Mouse (Mus musculus): Measurements from ENCODE around the gene Unc13c. TPM values are rescaled to one million over a fixed set of nuclear protein-coding genes. Genes with fewer than 3 reads are reported as not detected.

The Unc13c gene
- polyA plus RNA-seq, 1 experiment = 0.10 TPM

- H3K27me3 ChIP-seq (ENCODE audit: control insufficient read depth, insufficient read depth, low read length, poor library complexity, severe bottlenecking) = no peaks in the 10 kb centered on the region
- H3K4me3 ChIP-seq (ENCODE audit: low read depth, low read length) = no peak overlapping the region
- TF ChIP-seq EP300 (IDR thresholded peaks at IDR 0.05; ENCODE audit: insufficient read depth, low read depth, low read length) (no peak), CTCF (IDR thresholded peaks at IDR 0.05; ENCODE audit: low read depth, low read length) (no peak), POLR2A (IDR thresholded peaks at IDR 0.05; ENCODE audit: insufficient read depth, low read length) (no peak)
- no peaks in the 10 kb centered on the region for H3K36me3 ChIP-seq (ENCODE audit: control insufficient read depth, insufficient read depth, low read length, poor library complexity, severe bottlenecking)
- H3K27ac ChIP-seq (ENCODE audit: insufficient read depth, low read length) = no peak overlapping the region
- no peaks in the 10 kb centered on the region for H3K4me1 ChIP-seq (ENCODE audit: control insufficient read depth, insufficient read depth, low read length)
- no peaks in the 10 kb centered on the region for H3K9me3 ChIP-seq (replicated peaks; ENCODE audit: control insufficient read depth, insufficient read depth, low read length, poor library complexity, severe bottlenecking)
- no peak overlapping the region for H3K9ac ChIP-seq (ENCODE audit: low read depth, poor library complexity, severe bottlenecking)
These were observed 14.0 kb upstream of the Unc13c start for GRCm38 (mm10) chr9:73982597-73983344.

DNA sequence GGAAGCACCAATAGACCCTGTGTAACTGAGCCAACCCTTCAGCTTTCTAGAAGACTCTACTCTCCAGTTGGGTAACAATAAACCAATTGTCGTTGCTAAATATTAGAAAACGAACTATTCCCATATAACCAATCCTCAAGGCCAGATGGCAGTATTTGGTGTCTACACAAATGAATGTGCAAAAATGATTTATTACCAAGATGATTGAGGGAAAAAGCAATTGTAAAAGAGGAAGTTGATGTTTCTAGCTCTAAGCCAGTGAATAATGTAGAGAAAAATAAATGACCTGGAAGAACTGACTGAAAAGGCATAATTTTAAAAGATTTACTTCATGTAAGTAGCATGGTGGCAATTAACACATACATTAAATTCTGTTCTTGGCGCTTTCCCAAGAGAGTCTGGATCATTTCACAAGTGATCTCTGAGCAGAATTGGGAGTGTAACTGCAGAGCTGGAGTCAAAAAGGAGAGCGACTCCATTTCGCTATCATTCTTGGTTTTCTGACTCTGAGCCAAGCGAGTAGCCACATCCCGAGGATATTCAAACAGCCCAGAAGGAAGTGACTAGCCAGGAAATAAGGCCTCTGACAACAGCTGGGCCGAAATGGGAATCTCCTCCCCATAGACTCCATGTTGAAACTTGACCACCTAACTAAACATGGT lies 3.7 kb upstream of the Unc13c start:
- no peak overlapping the region for H3K27ac ChIP-seq (ENCODE audit: insufficient read depth, low read length)
- H3K4me3 ChIP-seq (ENCODE audit: low read depth, low read length) = no peak overlapping the region
- TF ChIP-seq EP300 (IDR thresholded peaks at IDR 0.05; ENCODE audit: insufficient read depth, low read depth, low read length) (no peak), CTCF (IDR thresholded peaks at IDR 0.05; ENCODE audit: low read depth, low read length) (no peak), POLR2A (IDR thresholded peaks at IDR 0.05; ENCODE audit: insufficient read depth, low read length) (no peak)
- peaks cover 2% of the 10 kb centered on the region; the same call in 1 of the 2 replicates for H3K27me3 ChIP-seq (ENCODE audit: control insufficient read depth, insufficient read depth, low read length, poor library complexity, severe bottlenecking)
- H3K9ac ChIP-seq (ENCODE audit: low read depth, poor library complexity, severe bottlenecking) = no peak overlapping the region
- no peaks in the 10 kb centered on the region for H3K4me1 ChIP-seq (ENCODE audit: control insufficient read depth, insufficient read depth, low read length)
- no peaks in the 10 kb centered on the region for H3K9me3 ChIP-seq (replicated peaks; ENCODE audit: control insufficient read depth, insufficient read depth, low read length, poor library complexity, severe bottlenecking)
- no peaks in the 10 kb centered on the region for H3K36me3 ChIP-seq (ENCODE audit: control insufficient read depth, insufficient read depth, low read length, poor library complexity, severe bottlenecking)

- Histone ChIP-seq H3K27me3 (ENCODE audit: control insufficient read depth, insufficient read depth, low read length, poor library complexity, severe bottlenecking) (peaks cover 2% of the 10 kb centered on the region; the same call in 1 of the 2 replicates), H3K4me3 (ENCODE audit: low read depth, low read length) (no peak overlapping the region), H3K27ac (ENCODE audit: insufficient read depth, low read length) (no peak overlapping the region), H3K36me3 (ENCODE audit: control insufficient read depth, insufficient read depth, low read length, poor library complexity, severe bottlenecking) (no peaks in the 10 kb centered on the region), H3K9ac (ENCODE audit: low read depth, poor library complexity, severe bottlenecking) (no peak overlapping the region), H3K4me1 (ENCODE audit: control insufficient read depth, insufficient read depth, low read length) (no peaks in the 10 kb centered on the region), H3K9me3 (replicated peaks; ENCODE audit: control insufficient read depth, insufficient read depth, low read length, poor library complexity, severe bottlenecking) (no peaks in the 10 kb centered on the region)
- no peak for TF ChIP-seq POLR2A (IDR thresholded peaks at IDR 0.05; ENCODE audit: insufficient read depth, low read length)
- no peak for TF ChIP-seq CTCF (IDR thresholded peaks at IDR 0.05; ENCODE audit: low read depth, low read length)
- no peak for TF ChIP-seq EP300 (IDR thresholded peaks at IDR 0.05; ENCODE audit: insufficient read depth, low read depth, low read length)
These were observed 2.0 kb upstream of the Unc13c start for GRCm38 (mm10) chr9:73970717-73971116.

GRCm38 (mm10) chr9:73965322-73965915 lies 3.3 kb downstream of the Unc13c start:
- H3K4me3 ChIP-seq (ENCODE audit: low read depth, low read length) = no peak overlapping the region
- H3K4me1 ChIP-seq (ENCODE audit: control insufficient read depth, insufficient read depth, low read length) = no peaks in the 10 kb centered on the region
- TF ChIP-seq POLR2A (IDR thresholded peaks at IDR 0.05; ENCODE audit: insufficient read depth, low read length) (no peak), CTCF (IDR thresholded peaks at IDR 0.05; ENCODE audit: low read depth, low read length) (no peak), EP300 (IDR thresholded peaks at IDR 0.05; ENCODE audit: insufficient read depth, low read depth, low read length) (no peak)
- H3K9ac ChIP-seq (ENCODE audit: low read depth, poor library complexity, severe bottlenecking) = no peak overlapping the region
- H3K27ac ChIP-seq (ENCODE audit: insufficient read depth, low read length) = no peak overlapping the region
- no peaks in the 10 kb centered on the region for H3K9me3 ChIP-seq (replicated peaks; ENCODE audit: control insufficient read depth, insufficient read depth, low read length, poor library complexity, severe bottlenecking)
- no peaks in the 10 kb centered on the region for H3K36me3 ChIP-seq (ENCODE audit: control insufficient read depth, insufficient read depth, low read length, poor library complexity, severe bottlenecking)
- peaks cover 2% of the 10 kb centered on the region; the same call in 1 of the 2 replicates for H3K27me3 ChIP-seq (ENCODE audit: control insufficient read depth, insufficient read depth, low read length, poor library complexity, severe bottlenecking)

GRCm38 (mm10) chr9:73962471-73962870 lies 6.3 kb downstream of the Unc13c start:
- H3K36me3 ChIP-seq (ENCODE audit: control insufficient read depth, insufficient read depth, low read length, poor library complexity, severe bottlenecking) = no peaks in the 10 kb centered on the region
- H3K9ac ChIP-seq (ENCODE audit: low read depth, poor library complexity, severe bottlenecking) = no peak overlapping the region
- H3K4me3 ChIP-seq (ENCODE audit: low read depth, low read length) = no peak overlapping the region
- H3K27ac ChIP-seq (ENCODE audit: insufficient read depth, low read length) = no peak overlapping the region
- TF ChIP-seq EP300 (IDR thresholded peaks at IDR 0.05; ENCODE audit: insufficient read depth, low read depth, low read length) = no peak
- no peak for TF ChIP-seq POLR2A (IDR thresholded peaks at IDR 0.05; ENCODE audit: insufficient read depth, low read length)
- no peak for TF ChIP-seq CTCF (IDR thresholded peaks at IDR 0.05; ENCODE audit: low read depth, low read length)
- H3K9me3 ChIP-seq (replicated peaks; ENCODE audit: control insufficient read depth, insufficient read depth, low read length, poor library complexity, severe bottlenecking) = no peaks in the 10 kb centered on the region
- H3K27me3 ChIP-seq (ENCODE audit: control insufficient read depth, insufficient read depth, low read length, poor library complexity, severe bottlenecking) = no peaks in the 10 kb centered on the region
- no peaks in the 10 kb centered on the region for H3K4me1 ChIP-seq (ENCODE audit: control insufficient read depth, insufficient read depth, low read length)

All from ES-Bruce4 (cell line).